Mouse (Mus musculus): Measurements from ENCODE around the gene Cdkn3. TPM values are rescaled to one million over a fixed set of nuclear protein-coding genes. Genes with fewer than 3 reads are reported as not detected.
"Not testable (repeated sequence)": the region's sequence is repeated elsewhere in the genome, so short reads cannot be mapped to it uniquely, and the experiment has no call there.

Cdkn3 gene
- polyA plus RNA-seq, 1 experiment from 2014 or later: 70.4 TPM

GRCm38 (mm10) chr14:46815640-46816039, 55.3 kb downstream of the Cdkn3 start:
- no peak overlapping the region for H3K9ac ChIP-seq
- ATAC-seq (ENCODE audit: borderline replicate concordance, extremely low read depth, low FRiP score, low TSS enrichment): no peak
- H3K36me3 ChIP-seq: peaks cover 47% of the 10 kb centered on the region
- H3K4me2 ChIP-seq: no peak overlapping the region
- no peak overlapping the region for H3K27ac ChIP-seq
- no peaks in the 10 kb centered on the region for H3K27me3 ChIP-seq
- no peaks in the 10 kb centered on the region for H3K9me3 ChIP-seq
- 88% methylated on average over 6 of the region's 6 CpGs for WGBS
- H3K4me1 ChIP-seq: peaks cover 9% of the 10 kb centered on the region
- H3K4me3 ChIP-seq: no peak overlapping the region

GRCm38 (mm10) chr14:46816916-46817622, 56.7 kb downstream of the Cdkn3 start:
- no peak overlapping the region for H3K9ac ChIP-seq
- H3K36me3 ChIP-seq: peaks cover 36% of the 10 kb centered on the region
- no peak overlapping the region for H3K4me3 ChIP-seq
- peaks cover 14% of the 10 kb centered on the region for H3K4me1 ChIP-seq
- H3K4me2 ChIP-seq: no peak overlapping the region
- H3K9me3 ChIP-seq: no peaks in the 10 kb centered on the region
- 92% methylated on average over 8 of the region's 8 CpGs for WGBS
- H3K27ac ChIP-seq: no peak overlapping the region
- H3K27me3 ChIP-seq: no peaks in the 10 kb centered on the region
- ATAC-seq (ENCODE audit: borderline replicate concordance, extremely low read depth, low FRiP score, low TSS enrichment): no peak

DNA sequence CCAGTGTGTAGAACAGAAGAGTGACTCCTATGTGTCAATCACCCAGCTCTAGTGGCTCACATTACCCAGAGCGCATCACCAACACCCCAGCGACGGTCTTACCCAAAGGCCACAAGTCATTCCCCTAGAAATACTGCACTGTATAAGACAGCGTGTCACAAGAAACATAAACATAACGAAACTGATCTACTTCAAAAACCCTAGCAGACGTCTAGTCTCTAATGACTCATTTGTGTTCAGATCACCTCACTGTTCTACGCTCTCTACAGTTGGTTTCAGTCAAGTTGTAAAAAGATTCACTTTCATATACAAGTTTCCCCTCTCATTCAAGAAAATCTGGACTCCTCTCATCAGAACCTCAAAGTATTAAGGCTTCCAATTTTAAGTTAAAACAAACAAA, 58.4 kb downstream of the Cdkn3 start:
- Histone ChIP-seq H3K27ac (no peak overlapping the region), H3K36me3 (peaks cover 21% of the 10 kb centered on the region), H3K9ac (no peak overlapping the region), H3K27me3 (no peaks in the 10 kb centered on the region), H3K4me2 (no peak overlapping the region), H3K9me3 (no peaks in the 10 kb centered on the region), H3K4me3 (no peak overlapping the region), H3K4me1 (peaks cover 18% of the 10 kb centered on the region)
- WGBS: 76% methylated on average over 7 of the region's 7 CpGs
- no peak for ATAC-seq (ENCODE audit: borderline replicate concordance, extremely low read depth, low FRiP score, low TSS enrichment)

- not testable (repeated sequence) for H3K27ac ChIP-seq; H3K4me2 ChIP-seq; H3K9ac ChIP-seq; H3K27me3 ChIP-seq; H3K9me3 ChIP-seq; ATAC-seq (ENCODE audit: borderline replicate concordance, extremely low read depth, low FRiP score, low TSS enrichment); H3K4me3 ChIP-seq
- 94% methylated on average over 5 of the region's 6 CpGs for WGBS
- H3K4me1 ChIP-seq: peaks cover 18% of the 10 kb centered on the region
- H3K36me3 ChIP-seq: peaks cover 17% of the 10 kb centered on the region
Observed at GRCm38 (mm10) chr14:46819961-46820360, 59.6 kb downstream of the Cdkn3 start.

Other genes starting within 250 kb of the Cdkn3 start
- 182 TPM in 2 replicates for gene Cnih1, start 27.9 kb downstream of the Cdkn3 start, polyA plus RNA-seq (2015; fragmentation: Nextera tagmentation; extraction: Ambion mirVana)
- gene Gmfb, start 61.7 kb downstream of the Cdkn3 start, polyA plus RNA-seq (2015; fragmentation: Nextera tagmentation; extraction: Ambion mirVana): 69.5 and 69.7 TPM in 2 replicates
- 46.0 and 47.1 TPM in 2 replicates for gene Cgrrf1, start 71.6 kb downstream of the Cdkn3 start, polyA plus RNA-seq (2015; fragmentation: Nextera tagmentation; extraction: Ambion mirVana)
- gene Samd4, start 122.3 kb downstream of the Cdkn3 start, polyA plus RNA-seq (2015; fragmentation: Nextera tagmentation; extraction: Ambion mirVana): 6.4 and 6.5 TPM in 2 replicates

Data from lung, embryonic 15.5 days (tissue).